Mouse (Mus musculus): Measurements from ENCODE around the gene Abl1.

The Abl1 gene

DNA sequence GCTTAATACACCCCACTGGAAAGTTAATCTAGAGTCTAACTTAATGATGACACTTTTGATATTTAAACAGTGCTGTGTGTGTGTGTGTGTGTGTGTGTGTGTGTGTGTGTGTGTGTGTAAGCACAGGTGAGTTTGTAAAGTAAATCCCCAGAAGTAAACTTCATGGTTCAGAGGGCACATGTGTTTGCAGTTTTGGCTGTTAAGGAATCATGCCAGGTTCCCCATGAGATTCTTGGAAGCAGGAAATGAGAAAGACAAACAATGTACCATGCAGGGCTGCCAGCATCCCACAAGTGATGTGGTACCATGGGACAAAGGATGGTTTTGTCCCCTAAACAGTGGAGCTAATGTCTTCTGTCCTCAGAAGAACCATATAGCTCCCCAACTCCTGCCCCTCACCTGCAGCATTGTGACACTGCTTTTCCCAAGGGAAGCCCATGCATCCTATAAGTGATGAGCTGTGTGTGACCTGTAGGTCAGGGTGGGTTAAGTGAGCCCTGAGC is 57.6 kb downstream of the Abl1 start:
- DNase-seq (ENCODE audit: low spot score in 2 of 2), result no peak

DNA sequence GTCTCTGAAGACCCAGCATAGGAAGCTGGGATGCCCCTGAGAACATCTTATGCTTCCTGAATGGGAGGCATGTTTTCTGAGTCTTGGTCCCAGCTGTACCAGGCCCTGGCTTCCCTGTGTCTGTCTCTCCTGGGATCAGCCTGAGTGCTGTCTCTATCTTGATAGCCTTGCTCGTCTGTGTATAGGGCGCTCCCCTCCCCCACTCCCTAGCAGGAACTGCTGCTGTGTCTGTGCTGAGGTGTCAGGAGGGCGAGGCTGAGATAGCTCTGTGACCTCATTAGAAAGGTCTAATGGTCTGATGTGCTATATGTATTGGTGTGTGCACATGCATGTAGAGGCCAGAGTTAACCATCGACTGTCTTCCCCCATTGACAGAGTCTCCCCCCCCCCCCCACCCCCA is 58.7 kb downstream of the Abl1 start:
- DNase-seq (ENCODE audit: low spot score in 2 of 2), result no peak

DNA sequence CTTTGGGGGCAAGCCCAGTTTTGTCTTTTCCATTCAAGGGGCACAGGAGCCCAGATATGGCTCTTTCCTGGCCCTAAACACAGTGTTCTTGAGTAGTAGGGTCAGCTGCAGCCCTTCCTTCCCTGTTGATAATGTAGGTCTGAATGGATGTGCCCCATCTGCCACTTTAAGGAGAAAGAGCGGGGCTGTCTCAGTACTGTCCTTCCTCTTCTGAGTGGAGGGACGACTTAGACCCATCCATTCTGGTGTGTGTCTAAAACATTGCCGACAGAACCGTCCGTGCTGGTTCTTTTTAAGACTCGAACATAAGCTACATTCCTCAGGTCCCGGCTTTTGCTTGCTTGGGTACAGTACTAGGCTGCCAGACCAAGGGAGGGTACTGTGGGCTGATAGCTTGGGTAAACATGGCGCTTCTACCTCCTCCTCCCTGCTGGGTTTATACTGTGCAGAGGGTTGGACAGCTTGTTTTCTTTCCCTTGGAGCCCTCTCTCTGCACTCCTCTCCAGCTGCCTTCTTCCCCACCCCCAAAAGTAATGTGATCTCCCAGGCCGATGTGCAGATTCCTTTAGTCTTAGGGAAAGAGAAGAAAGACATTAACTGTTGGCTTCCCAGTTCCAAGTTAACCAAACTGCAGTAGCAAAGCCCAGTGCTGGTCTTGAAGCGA is 61.0 kb downstream of the Abl1 start:
- DNase-seq (ENCODE audit: low spot score in 2 of 2), result no peak

DNA sequence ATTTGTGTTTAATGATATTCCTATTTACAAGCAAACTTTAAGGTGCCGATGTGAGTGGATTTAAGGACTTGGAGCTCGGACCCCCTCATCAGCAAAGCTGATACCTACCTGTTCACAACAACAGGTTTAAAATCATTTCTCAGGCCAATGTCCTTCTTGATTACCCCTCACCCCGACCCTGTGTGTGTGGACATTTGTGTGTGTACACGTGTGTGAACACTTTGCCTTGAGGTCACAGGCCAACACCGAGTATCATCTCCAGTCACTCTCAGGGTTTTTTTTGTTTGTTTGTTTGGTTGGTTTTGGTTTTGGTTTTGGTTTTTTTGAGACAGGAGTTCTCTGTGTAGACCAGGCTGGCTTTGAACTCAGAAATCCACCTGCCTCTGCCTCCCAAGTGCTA is 62.0 kb downstream of the Abl1 start:
- no peak for DNase-seq (ENCODE audit: low spot score in 2 of 2)

DNA sequence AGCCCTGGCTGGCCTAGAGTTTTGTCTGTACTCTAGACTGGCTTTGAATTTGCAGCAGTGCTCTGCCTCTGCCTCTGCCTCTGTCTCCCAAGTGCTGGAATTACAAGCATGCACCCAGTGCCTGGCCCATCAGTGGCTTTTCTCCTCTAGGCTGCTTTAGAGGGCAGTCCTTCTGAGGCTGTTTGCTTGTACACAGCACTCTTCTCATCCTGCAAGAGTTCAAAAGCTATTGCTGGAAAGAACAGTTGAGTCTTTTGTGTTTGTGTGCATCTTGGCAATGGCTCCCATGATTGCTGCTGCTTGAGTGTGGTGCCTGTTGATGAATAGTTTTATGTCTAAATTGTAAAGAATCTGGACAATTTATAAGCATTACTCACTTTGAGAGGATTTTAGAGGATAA is 69.3 kb downstream of the Abl1 start:
- DNase-seq (ENCODE audit: low spot score in 2 of 2), result no peak

DNA sequence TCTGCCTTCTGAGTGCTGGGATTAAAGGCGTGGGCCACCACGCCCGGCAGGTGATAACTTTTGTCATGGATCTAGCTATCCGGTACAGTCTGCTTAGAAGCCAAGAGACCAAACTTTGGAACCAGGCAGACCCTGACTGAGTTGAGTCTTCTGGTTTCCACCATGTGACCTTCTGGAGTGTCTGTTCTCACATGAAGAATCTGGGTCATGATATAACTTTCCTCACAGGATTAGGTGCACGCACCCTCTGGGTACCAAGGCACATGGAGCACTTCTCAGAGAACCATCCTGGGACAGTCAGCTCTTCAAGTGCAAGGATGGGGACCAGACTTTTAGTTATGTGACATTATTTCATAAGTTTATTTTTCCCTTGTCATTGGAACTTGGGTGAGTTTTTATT is 70.8 kb downstream of the Abl1 start:
- no peak for DNase-seq (ENCODE audit: low spot score in 2 of 2)

DNA sequence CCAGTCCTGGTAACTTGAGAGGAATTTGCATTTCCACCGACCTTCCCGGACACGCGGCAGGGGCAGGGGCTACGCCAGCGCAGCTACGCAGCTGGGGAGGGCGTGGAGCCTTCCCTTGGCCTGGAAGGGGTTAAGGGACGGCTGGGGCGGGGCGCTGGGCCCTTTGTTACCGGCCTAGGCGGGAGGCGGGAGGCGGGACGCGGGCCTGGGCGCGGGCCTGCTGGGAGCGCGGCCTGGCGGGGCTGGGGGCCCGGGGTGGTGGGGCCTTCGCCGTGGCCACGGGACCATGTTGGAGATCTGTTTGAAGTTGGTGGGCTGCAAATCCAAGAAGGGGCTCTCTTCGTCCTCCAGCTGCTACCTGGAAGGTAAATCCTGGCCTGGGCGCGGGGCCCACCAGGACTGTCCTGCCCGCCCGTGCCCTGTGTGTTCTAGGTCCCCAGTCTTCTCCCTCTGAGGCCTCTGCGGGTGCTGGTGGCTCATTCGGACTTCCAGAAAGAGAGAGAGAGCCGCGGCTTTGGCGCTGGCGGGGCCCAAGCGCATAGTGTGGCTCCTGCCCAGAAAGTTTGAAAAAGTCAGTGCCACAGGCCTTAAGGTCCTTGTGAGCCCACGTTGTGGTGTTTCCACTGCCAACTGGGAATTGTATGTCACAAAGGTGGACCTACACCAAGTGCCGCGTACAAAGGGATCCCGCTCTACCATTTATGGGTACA is 71.7 kb downstream of the Abl1 start:
- peak; percentile 58 to 64 for DNase-seq (ENCODE audit: low spot score in 2 of 2)

DNA sequence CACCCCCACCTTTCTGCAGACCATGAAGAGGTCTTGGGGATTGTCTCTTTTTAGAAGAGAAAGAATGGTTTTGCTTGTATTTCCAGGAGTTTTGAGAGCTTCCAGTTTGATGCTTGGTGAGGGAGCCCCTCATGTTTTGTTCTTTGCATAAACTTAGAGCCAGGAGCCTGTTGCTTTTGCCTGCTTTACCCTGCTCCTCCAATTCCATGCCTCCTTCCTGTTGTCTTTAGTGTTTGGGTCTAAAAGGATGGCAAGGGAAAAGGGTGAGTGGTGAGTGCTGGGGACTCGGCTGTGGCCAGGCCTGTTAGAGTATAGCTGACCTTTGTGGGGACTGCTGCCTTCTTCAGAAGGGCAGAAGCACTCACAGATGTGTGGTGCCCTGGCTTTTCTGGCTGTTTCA is 72.3 kb downstream of the Abl1 start:
- DNase-seq (ENCODE audit: low spot score in 2 of 2), result no peak

DNA sequence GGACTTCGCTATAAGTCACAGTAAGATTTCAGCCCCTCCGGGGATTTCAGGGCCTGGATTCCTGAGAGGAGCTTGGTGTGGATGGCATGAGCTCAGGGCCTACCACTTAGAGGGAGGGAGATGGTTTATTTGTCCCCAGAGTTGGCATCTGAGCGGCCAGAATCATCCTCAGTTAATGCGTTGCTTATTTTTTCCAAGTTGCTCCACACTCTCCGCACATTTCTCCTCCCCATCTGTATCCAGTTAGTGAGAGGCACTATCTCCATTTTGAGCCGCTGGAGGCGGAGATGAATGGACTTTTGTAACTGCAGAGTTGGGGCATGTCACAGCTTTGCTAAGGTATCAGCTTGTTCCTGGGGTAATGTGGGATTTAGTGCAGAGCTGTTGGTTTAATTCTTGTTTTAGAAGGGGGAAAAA is 72.9 kb downstream of the Abl1 start:
- DNase-seq (ENCODE audit: low spot score in 2 of 2), result no peak

DNA sequence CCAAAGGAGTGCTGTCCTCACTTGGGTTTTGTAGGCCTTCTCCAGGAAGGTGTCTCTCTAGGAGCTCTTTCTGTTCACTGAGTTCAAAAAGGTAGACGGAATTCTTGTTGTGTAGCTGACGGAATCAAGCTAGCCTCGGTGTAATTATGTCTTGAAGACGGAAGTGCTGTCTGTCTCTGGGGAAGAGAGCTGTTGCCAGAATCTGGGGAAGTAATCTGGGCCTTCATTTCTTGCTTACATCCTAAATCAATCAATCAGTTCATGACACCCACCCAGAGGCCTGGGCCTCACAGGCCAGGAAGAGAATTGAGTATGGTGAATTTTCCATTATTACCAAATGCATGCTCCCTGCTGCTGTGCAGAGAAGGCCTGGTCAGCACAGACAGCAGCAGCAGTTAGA is 73.4 kb downstream of the Abl1 start:
- DNase-seq (ENCODE audit: low spot score in 2 of 2), result no peak

DNA sequence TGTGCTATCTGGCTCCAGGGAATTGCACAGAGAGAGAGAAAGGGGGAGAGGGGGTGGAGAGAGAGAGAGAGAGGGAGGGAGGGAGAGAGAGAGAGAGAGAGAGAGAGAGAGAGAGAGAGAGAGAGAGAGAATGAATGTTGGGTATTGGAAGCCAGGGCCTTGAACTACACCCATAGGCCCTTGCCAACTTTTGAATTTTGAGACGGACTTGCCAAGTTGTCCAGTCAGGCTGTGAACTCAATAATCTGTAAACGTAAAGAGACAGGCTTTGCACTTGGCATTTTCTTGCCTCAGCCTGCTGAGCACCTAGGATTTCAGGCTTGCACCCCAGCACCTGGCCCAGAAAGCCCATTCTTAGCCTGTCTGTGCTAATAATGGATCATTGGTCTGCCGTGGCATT is 74.0 kb downstream of the Abl1 start:
- no peak for DNase-seq (ENCODE audit: low spot score in 2 of 2)

DNA sequence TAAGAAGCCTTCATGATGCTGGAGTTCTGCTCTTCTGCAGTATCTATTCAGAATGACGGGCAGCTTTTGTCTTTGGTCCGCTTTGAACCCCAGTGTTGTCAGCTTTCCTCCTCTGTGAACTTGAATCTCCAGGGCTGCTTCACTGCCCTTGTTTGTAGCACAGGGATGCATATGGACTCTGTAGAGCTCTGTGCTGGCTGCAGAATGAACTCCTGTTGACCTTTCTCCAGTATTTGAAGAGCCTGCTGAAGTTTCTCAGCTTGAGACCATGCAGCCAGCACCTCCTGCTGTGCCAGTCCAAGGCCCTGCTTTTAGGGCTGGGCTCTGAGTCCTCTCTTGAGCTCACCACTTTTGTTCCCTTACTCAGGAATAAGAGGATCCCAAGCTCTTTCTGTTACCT is 74.7 kb downstream of the Abl1 start:
- no peak for DNase-seq (ENCODE audit: low spot score in 2 of 2)

DNA sequence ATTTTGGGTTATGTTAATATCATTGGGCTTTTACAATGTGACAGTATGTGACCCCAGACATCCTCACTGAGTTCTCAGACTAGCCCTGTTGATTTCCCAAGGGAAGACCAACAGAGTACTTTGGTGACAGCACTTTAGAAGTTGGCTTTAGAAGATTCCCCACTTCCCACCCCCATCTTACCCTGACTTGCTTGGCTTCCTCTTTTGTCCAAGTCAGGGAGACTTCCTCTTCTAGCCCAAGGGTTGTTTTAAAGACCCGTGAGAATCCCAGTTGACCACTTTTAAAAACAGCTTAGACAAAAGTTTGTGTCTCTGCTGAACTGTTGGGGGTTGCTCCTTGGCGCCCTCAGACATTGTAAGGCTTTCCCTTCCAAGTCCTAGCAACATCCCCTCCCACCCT is 75.1 kb downstream of the Abl1 start:
- DNase-seq (ENCODE audit: low spot score in 2 of 2), result no peak

DNA sequence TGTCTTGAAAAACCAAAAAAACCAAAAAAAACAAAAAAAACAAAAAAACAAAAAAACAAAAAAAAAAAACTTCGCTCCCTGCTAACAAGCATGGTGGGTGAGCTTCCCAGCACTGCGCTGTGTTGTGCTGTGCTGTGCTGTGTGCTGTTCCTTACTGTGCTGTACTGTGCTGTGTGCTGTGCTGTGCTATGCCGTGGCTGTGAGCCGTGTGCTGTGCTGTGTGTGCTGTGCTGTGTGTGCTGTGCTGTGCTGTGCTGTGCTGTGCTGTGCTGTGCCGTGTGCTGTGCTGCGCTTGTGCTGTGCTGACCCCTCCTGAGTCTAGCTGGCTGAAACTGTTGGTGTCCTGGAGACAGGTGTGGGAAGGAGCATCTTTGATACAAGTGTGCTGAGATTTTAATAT is 78.9 kb downstream of the Abl1 start:
- DNase-seq (ENCODE audit: low spot score in 2 of 2), result no peak

DNA sequence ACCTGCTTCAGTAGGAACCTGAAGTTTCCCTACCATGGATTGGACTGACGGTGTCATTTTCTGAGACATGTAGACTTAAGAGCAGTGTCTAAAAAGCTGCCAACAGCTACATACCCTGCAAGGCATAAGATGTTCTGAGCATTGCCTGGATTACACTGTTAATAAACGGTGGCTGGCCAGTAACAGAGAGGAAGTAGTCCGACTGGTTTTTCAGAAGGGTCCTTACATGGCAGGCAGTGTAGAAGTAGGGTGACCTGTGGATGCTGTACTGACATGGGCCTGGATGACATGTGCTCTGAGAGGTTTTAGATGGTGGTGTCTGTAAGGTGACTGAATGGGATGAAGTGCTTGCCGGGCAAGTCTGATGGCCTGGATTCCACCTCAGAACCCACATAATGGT is 79.6 kb downstream of the Abl1 start:
- no peak for DNase-seq (ENCODE audit: low spot score in 2 of 2)

DNA sequence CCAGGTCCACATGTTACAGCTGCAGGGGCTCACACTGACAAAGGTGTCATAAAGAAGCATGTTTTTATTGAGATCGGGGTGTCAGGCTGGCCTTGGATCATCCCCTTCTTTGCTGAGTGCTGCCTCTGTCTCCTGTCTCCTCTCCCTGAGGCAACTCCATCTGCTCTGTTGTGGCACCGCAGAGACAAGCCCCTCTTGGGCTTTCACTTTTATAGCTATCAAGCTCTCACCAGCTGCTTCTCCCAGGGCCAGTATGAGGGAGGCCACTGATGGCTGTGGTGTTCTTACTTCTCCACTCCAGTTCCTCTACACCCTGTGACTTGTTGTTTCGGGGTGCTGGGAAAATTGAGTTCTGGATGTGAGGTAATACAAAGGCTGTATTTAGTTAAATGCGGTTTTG is 80.9 kb downstream of the Abl1 start:
- no peak for DNase-seq (ENCODE audit: low spot score in 2 of 2)

DNA sequence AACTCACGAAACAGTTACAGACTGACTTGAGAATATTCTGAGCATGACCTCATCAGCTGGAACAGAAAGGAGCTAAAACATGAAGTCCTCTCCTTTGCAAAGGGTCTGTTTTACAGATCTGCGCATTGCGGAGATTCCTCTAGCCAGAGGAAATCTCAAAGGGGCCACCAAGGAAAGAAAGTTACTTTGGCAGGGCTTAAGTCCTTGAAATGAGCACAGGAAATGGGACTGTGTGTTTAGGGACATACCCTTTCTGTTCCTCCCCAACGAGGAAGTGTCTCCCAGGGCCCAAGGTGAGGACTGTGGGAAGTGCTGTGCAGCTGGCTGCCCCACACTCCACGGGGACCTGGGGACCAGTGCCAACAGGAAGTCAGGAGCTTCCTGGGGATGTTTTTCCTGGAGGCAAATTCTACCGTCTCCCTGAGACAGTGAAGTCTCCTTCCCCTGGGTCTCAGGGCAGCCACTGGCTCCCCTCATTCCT is 81.5 kb downstream of the Abl1 start:
- DNase-seq (ENCODE audit: low spot score in 2 of 2), result no peak

DNA sequence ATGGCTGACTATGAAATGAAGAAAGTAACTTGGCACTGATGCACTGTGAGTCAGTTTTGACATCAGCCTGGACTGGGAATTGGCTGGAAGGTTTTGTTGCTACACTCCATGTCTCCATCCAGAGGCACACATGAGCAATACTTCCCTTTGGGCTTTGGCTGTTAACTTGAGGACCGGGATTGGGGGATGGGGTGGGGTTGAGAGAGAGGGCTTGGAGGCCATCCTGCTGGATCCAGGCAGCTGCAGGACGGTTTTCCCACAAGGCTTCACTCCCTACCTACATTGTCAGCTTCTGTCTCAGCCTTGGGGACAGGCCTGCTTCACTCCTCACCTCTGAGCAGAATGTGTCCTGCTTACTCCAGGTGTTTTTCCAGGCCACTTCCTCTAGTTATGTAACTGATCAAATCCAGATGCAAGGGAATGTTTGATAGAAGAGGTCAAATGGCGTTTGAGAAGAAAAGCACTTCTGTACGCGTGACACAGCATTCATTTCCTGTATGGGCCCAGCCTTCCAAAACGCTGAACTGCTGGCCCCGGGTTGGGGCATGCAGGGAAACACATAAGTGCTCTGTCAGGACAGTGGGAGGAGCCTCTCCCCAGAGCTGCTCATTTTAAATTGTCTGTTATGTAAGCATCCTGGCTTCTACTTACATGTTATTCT is 82.7 kb downstream of the Abl1 start:
- DNase-seq (ENCODE audit: low spot score in 2 of 2), result peak in 1 of 2 experiments; percentile 25

DNA sequence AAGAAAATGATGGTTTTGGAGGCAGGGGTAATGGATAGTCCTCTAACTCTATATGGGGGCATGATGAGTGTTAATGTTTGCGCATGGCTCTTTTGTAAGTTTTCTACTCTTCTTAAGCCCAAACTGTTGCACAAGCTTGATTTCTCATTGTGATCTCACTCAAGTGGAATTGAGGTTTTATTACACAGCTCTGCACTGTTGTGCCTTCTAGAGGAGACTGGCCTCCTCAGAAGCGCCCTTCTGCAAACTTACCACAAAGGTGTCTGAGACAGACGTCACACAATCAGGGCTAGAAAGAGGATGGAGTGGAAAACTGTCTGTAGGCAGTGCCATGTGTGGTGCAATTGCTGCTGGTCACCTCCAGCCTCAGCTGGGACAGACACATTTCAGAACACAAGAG is 88.3 kb downstream of the Abl1 start:
- no peak for DNase-seq (ENCODE audit: low spot score in 2 of 2)

DNA sequence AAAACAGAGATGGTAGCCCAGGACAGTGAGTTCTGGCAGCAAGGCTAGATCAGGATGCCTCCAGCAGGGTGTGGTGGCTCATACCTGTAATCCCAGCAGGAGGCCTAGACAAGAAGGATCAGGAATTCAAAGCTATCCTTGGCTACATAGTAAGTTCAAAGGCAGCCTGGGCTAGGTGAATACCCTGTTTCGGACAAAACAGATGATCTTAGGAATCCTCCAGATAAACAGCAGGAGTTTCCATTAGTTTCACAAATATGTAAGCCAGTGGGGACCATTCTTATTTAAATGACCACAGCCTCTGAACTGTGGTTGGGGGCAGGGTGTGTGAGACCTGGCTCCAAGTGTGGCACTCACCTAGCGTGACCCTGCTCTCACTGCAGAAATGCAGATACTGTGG is 91.1 kb downstream of the Abl1 start:
- DNase-seq (ENCODE audit: low spot score in 2 of 2), result no peak

DNA sequence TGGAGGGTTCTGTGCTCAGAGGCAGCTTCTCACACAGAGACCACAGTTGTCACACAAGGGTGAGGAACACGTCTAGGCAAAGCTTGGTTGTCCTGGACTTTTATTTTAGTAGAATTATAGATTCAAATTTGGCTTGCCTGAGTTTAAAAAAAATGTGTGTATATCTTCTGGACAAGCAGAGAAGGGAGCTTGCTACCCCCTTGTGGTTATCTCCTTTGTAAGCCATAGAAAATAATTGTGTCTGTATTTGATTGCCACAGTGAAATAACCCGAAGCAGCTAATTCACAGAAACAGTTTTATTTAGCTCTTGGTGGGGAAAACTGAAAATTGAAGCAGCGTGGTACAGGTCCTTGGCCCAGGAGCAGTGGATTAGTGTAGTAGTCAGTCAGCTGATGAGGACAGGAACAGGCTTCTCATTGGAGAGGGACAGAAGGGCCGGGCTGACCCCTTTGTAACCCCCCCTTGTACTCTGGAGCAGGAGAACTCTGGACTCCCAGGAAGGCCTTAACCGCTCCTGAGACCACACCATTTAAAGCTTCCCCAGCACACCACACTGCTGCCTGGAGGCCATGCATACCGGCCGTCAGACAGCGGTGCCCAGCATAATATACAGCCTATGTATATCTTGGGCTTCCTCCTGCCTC is 94.9 kb downstream of the Abl1 start:
- no peak for DNase-seq (ENCODE audit: low spot score in 2 of 2)

DNA sequence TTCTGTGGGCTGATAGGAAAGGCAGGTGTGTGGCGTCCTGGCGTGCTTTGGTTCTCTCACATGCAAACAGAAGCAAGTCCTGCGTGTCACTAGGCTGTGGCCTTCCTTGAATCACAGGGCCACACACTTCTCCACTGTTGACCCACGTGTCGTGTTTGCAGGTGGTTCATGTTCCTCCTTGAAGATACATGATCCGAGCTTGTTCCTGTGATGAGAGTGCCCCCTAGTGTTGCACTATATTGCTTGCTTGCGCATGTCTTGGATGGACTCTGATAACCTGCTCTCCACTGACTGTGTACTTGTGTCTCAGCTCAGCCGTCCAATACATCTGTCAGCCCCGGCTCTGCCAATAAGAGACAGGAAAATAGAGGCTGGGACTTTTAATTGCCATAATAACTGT is 96.9 kb downstream of the Abl1 start:
- peak; percentile 36 to 66 for DNase-seq (ENCODE audit: low spot score in 2 of 2)
